Mouse (Mus musculus) embryo, embryonic 9.5 days (tissue): ENCODE results near the gene Bmp7.
A peak's percentile ranks its signal among the peaks of the same experiment; 100 is the strongest.

ENCODE experiments used
- DNase-seq: peaks from one replicate; pipeline ENCODE4 v3.0.0-alpha.2; 2017; ENCODE audit errors: extremely low spot score

The Bmp7 gene

GRCm38 (mm10) chr2:172940003-172940798 lies at the start of gene Bmp7:
TSS of gene Bmp7 (minus strand) at chr2:172940321.
- DNase-seq = peak; percentile 89

- DNase-seq = no peak
These were observed 42.8 kb upstream of the Bmp7 start for GRCm38 (mm10) chr2:172982776-172983561.

- no peak for DNase-seq
These were observed 39.7 kb upstream of the Bmp7 start for GRCm38 (mm10) chr2:172979666-172980345.

- DNase-seq = no peak
These were observed 38.1 kb upstream of the Bmp7 start for GRCm38 (mm10) chr2:172978131-172978633.

- peak; percentile 40 for DNase-seq
These were observed 37.4 kb upstream of the Bmp7 start, which contains the start of gene Spo11 for GRCm38 (mm10) chr2:172977409-172978130. TSS of gene Spo11 (plus strand) at chr2:172977700.

GRCm38 (mm10) chr2:172976661-172977238 lies 36.6 kb upstream of the Bmp7 start:
- no peak for DNase-seq

GRCm38 (mm10) chr2:172975159-172975558 lies 35.0 kb upstream of the Bmp7 start:
- DNase-seq = no peak

GRCm38 (mm10) chr2:172974701-172975100 lies 34.6 kb upstream of the Bmp7 start:
- no peak for DNase-seq

GRCm38 (mm10) chr2:172973806-172974565 lies 33.9 kb upstream of the Bmp7 start:
- DNase-seq = no peak

- DNase-seq = no peak
These were observed 31.7 kb upstream of the Bmp7 start for GRCm38 (mm10) chr2:172971865-172972264.

- DNase-seq = no peak
These were observed 26.4 kb upstream of the Bmp7 start for GRCm38 (mm10) chr2:172966480-172966879.

- peak; percentile 55 for DNase-seq
These were observed 25.1 kb upstream of the Bmp7 start for GRCm38 (mm10) chr2:172965249-172965648.

- DNase-seq = no peak
These were observed 21.1 kb upstream of the Bmp7 start for GRCm38 (mm10) chr2:172961211-172961610.

GRCm38 (mm10) chr2:172960350-172960749 lies 20.2 kb upstream of the Bmp7 start:
- DNase-seq = no peak

GRCm38 (mm10) chr2:172959006-172959768 lies 19.1 kb upstream of the Bmp7 start:
- no peak for DNase-seq

- DNase-seq = no peak
These were observed 18.5 kb upstream of the Bmp7 start for GRCm38 (mm10) chr2:172958579-172958978.

- DNase-seq = no peak
These were observed 11.9 kb upstream of the Bmp7 start for GRCm38 (mm10) chr2:172951976-172952375.

- no peak for DNase-seq
These were observed 10.6 kb upstream of the Bmp7 start for GRCm38 (mm10) chr2:172950722-172951121.

GRCm38 (mm10) chr2:172950119-172950676 lies 10.1 kb upstream of the Bmp7 start:
- no peak for DNase-seq
